Mouse (Mus musculus) adrenal gland, adult 2 months (tissue): Measurements from ENCODE around the gene Calcb. TPM values are rescaled to one million over a fixed set of nuclear protein-coding genes. Genes with fewer than 3 reads are reported as not detected.

Experiments
- DNase-seq: peaks from one replicate; pipeline ENCODE4 v3.0.0; 2021
- polyA plus RNA-seq: library from polyadenylated mRNA; depleted of rRNA; stranded (reverse); fragments of >200 nt; gene quantifications from 2 replicates; pipeline ENCODE4 v1.2.3, GENCODE M21; 2012; rRNA removed
- total RNA-seq, 2 experiments: library from RNA; stranded (reverse); gene quantifications; 2 replicates each; pipeline ENCODE4 v1.2.3; 2021

Gene Calcb
- total and polyA plus RNA-seq, 3 experiments = not detected

DNA sequence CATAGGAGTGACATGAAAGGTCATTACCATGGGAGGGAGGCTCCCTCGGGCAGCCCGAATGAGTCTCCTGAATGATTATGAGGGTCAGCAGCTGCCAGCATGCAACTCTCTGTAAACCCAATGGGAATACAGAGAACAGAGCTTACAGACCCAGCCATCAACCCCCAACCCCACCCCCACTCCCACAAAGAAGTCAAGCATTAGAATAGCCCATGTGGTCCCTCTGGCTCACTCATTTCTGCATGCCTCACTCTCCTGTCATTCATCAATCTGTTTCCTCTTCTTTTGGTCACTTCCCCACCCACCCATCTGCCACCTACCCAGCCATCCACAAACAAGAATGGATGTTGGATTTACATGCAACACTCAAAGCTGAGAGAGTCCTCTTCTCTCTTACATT is 35.0 kb downstream of the Calcb start:
- no peak for DNase-seq

DNA sequence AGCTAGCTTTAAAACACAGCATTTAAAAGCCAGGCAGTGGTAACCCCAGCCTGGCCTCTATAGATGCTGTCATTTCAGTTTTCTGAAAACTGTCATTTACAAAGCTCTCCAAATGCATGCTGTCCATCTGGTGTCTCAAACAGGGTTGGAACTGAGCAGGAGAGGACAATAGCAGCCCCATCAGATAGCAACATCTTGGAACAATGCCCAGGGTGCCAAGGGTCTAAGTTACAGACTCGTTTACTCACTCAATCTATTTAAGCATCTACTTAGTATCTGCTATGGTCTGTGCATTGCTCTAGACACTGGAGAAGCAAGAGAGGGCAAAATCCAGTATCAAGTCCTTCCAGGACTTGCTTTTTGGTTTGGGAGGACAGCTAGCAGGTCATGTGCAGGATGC is 35.8 kb downstream of the Calcb start:
- DNase-seq = no peak

DNA sequence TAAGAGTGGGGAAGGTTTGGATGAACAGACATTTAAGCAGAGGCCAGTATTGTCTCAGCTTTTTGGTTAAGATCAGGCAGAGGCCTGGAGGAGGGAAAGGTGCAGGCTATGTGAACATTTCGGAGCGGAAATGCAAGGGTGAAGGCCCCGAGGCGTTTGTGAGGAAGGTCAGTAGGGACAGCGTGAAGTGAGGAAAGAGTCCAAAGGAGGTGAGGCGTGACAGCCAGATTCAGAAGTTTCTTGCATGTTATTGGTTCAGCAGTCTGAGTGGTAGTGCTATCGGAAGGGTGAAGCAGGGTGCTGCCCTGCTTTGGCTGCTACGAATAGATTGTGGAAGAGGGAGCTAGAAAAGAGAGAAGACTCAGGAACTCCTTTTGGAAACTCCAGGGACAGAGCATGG is 36.2 kb downstream of the Calcb start:
- DNase-seq = no peak

GRCm38 (mm10) chr7:114762660-114763059 is 44.2 kb downstream of the Calcb start:
- DNase-seq = no peak

DNA sequence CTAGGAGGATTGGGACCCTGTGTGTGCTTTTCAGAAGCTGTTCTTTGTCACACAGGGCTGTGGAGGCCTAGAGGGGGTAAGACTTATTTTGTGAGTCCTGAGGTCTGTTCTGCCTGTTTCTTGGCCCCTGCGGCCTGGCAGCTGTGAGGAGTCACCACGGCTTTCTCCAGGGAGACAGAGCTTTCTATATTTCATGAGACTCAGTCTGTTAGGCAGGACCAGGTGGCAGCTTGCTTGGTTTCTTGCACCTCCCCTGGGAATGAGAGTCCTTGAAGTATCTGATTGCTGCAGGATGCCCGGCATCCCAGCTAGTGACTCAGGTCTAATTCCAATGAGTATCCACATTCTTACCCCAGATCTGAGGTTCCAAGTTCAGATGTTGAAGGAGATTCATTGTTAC is 46.8 kb downstream of the Calcb start:
- no peak for DNase-seq

DNA sequence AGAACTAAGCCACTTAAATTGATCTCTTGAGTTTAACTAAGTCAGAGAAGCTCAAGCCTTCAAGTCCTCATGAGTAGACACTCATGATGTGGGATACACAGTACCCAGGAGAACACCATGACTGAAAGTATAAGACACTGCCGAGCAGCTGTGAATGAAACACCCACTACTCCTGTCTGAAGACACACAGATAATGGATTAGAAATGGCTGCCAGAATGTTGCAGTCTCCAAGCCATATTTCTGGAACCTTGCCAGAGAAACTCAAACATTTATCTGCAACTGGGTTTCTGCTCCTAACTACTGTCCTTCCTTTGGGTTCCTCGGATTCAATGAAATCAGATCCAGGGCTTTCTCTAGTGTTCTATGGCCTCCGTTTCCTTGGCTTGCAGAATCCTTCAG is 48.1 kb downstream of the Calcb start:
- no peak for DNase-seq

- DNase-seq = no peak
These were observed 50.1 kb downstream of the Calcb start for GRCm38 (mm10) chr7:114768516-114768915.

DNA sequence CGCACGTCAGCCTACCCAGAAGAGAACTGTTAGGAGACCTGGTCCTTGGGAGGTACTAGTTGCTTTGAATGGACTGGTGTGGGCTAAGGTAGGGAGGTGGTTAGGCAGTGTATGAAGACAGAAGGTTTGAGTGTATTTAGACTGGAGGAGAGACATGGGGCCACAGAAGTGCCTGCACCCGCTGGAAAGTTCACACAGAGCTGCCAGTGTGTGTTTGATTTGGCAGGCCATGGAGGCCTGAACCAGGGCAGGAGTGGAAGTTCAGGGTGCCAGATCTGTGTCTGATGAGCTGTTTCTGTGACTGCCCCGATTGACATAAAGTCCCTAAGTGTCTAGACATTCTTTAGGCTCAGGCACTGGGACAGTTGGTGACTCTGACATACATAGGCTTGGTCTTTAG is 50.6 kb downstream of the Calcb start:
- no peak for DNase-seq

DNA sequence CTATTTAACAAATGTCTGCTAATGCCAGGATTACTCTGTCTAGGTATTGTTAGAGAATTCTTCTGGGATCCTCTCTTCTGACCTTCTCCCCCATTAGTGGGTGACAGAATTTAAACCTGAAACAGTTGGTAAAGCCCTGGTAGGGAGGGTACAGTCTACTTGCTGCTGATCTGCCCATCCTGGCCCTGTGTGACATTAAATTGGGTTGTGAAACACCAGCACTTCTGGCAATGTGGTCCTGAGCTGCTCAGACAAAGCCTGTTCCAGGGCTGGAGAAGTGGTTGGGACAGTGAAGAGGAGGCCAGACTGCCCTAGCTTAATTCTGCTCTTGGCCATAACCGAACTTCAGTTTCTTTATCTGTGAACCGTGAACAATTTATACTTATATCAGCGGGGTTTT is 52.1 kb downstream of the Calcb start:
- no peak for DNase-seq

DNA sequence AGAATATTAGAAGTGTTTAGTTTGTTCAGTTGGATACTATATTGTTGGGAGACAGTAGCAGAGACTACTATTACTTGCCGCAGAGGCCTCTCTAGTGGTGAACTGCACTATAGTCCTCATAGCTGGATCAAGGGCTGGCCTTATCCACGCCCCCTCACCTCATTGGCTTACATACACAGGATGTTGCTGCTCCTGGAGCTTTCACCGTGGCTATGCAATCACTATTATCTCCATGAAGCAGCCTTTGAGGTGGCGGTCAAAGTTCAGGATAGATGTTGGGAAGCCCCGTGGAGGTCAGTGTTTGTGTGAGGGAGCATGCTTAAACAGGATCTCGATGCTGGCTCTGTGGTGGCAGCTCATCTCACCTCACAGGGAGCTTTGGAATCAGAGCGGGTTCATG is 53.4 kb downstream of the Calcb start:
- DNase-seq = no peak

Other genes with a start within 250 kb of the Calcb start
- gene Cyp2r1, start 155.7 kb upstream of the Calcb start, total RNA-seq = 1 to 10 TPM in 1 of 2 experiments, under 1 TPM in 1; 0.66 to 1.4 TPM
- gene Cyp2r1, start 155.7 kb upstream of the Calcb start, polyA plus RNA-seq = 8.9 and 9.3 TPM in 2 replicates
- gene Calca, start 82.3 kb upstream of the Calcb start, total RNA-seq = 1 to 10 TPM in 1 of 2 experiments, not detected in 1; 1.2 TPM
- gene Calca, start 82.3 kb upstream of the Calcb start, polyA plus RNA-seq = 0.13 and 0.55 TPM in 2 replicates
- gene Insc, start 25.1 kb downstream of the Calcb start, total RNA-seq = 1 to 10 TPM; 1.1 to 2.2 TPM
- 1.7 and 1.9 TPM in 2 replicates for gene Insc, start 25.1 kb downstream of the Calcb start, polyA plus RNA-seq